ENCODE assay signal across 8 mouse cellular contexts in genomic region chr9:63754556-63755510, GRCm38 (mm10). TPM values are rescaled to one million over a fixed set of nuclear protein-coding genes. Genes with fewer than 3 reads are reported as not detected.
DNase-seq lines count a peak whose midpoint lies in the region; ATAC-seq lines count a peak whose summit lies in the region.

No protein-coding gene starts in this region.

- H3K4me3 ChIP-seq in embryonic facial prominence, embryonic 10.5 days, result peak overlapping the region; percentile 86
- peak overlapping the region; percentile 75 for H3K4me3 ChIP-seq in heart, embryonic 11.5 days (ENCODE audit: low read depth, low read length)
- peak overlapping the region; percentile 81 for H3K4me3 ChIP-seq in limb, embryonic 15.5 days

- peaks cover 94% of the 10 kb centered on the region for H3K4me1 ChIP-seq in embryonic facial prominence, embryonic 10.5 days
- H3K4me1 ChIP-seq in heart, embryonic 11.5 days (ENCODE audit: control insufficient read depth, insufficient read depth, low read length), result peaks cover 63% of the 10 kb centered on the region
- peaks cover 68% of the 10 kb centered on the region for H3K4me1 ChIP-seq in limb, embryonic 15.5 days

- H3K9me3 ChIP-seq in embryonic facial prominence, embryonic 10.5 days, result no peaks in the 10 kb centered on the region
- H3K9me3 ChIP-seq in heart, embryonic 11.5 days (replicated peaks; ENCODE audit: control insufficient read depth, low read length), result no peaks in the 10 kb centered on the region
- no peaks in the 10 kb centered on the region for H3K9me3 ChIP-seq in limb, embryonic 15.5 days

- WGBS in embryonic facial prominence, embryonic 10.5 days, result 53% methylated on average over 23 of the region's 23 CpGs
- whole genome bisulfite sequencing in heart, embryonic 11.5 days (ENCODE audit: insufficient replicate concordance), result 54% methylated on average over 23 of the region's 23 CpGs
- 35% methylated on average over 23 of the region's 23 CpGs for WGBS in limb, embryonic 15.5 days

- intact Hi-C loops in left cerebral cortex, postnatal 36 days (cut with DNase I), result loop anchor here (5.0 to 10.0 kb wide), 3 partner anchors 78 to 620 kb away; no protein-coding TSS in a partner anchor

- peak overlapping the region; percentile 94 for H3K4me2 ChIP-seq in heart, embryonic 11.5 days
- peak overlapping the region; percentile 75 for H3K4me2 ChIP-seq in limb, embryonic 15.5 days

- ATAC-seq in heart, embryonic 11.5 days (replicated peaks; ENCODE audit: insufficient number of reproducible peaks, low FRiP score, low TSS enrichment), result no peak
- no peak for ATAC-seq in limb, embryonic 15.5 days (ENCODE audit: insufficient number of reproducible peaks, low FRiP score, low TSS enrichment, low read depth)

- peak overlapping the region; percentile 60 for H3K27ac ChIP-seq in embryonic facial prominence, embryonic 10.5 days (replicated peaks)
- H3K27ac ChIP-seq in heart, embryonic 11.5 days (ENCODE audit: low read depth, low read length), result peak overlapping the region; percentile 36; the same call in 1 of the 2 replicates
- peak overlapping the region; percentile 98; the same call in 1 of the 2 replicates for H3K27ac ChIP-seq in limb, embryonic 15.5 days

- peak overlapping the region; percentile 50 for H3K9ac ChIP-seq in heart, embryonic 11.5 days (ENCODE audit: low read depth, low read length)
- H3K9ac ChIP-seq in limb, embryonic 15.5 days, result 0 out of 2 replicates have a peak overlapping the region, but pooled peaks have one; percentile 7

- H3K36me3 ChIP-seq in embryonic facial prominence, embryonic 10.5 days (replicated peaks), result peaks cover 8% of the 10 kb centered on the region
- H3K36me3 ChIP-seq in heart, embryonic 11.5 days (ENCODE audit: control insufficient read depth, insufficient read depth, low read length), result no peaks in the 10 kb centered on the region
- no peaks in the 10 kb centered on the region for H3K36me3 ChIP-seq in limb, embryonic 15.5 days

- DNase-seq in left cerebral cortex, postnatal 36 days (ENCODE audit: low spot score in 2 of 2), result peak; percentile 47 to 51
- DNase-seq in left cerebral cortex, adult 8-10 months (ENCODE audit: low spot score in 2 of 2), result no peak
- no peak for DNase-seq in embryonic facial prominence, embryonic 10.5 days (ENCODE audit: low spot score)
- peak; percentile 59 for DNase-seq in naive thymus-derived CD4-positive, alpha-beta T cell, adult 2 months (ENCODE audit: low read depth)
- no peak for DNase-seq in cerebellum, adult 11-12 months
- no peak for DNase-seq in spleen, adult 18-20 months

- no peaks in the 10 kb centered on the region for H3K27me3 ChIP-seq in embryonic facial prominence, embryonic 10.5 days (replicated peaks; ENCODE audit: low read depth, poor library complexity, severe bottlenecking)
- no peaks in the 10 kb centered on the region for H3K27me3 ChIP-seq in heart, embryonic 11.5 days (ENCODE audit: control insufficient read depth, insufficient read depth, low read length)
- H3K27me3 ChIP-seq in limb, embryonic 15.5 days, result no peaks in the 10 kb centered on the region

RNA-seq across cellular contexts. Expression of gene Smad3, which starts 3.0 kb away (rescaled TPM):
- total RNA-seq in left cerebral cortex, postnatal 36 days (2021), result 10 to 100 TPM; 45.2 to 71.2 TPM
- 10 to 100 TPM; 52.3 to 57.3 (median 56.8) TPM for total RNA-seq in left cerebral cortex, adult 8-10 months (2022)
- 23.4 and 25.5 TPM in 2 replicates for polyA plus RNA-seq in embryonic facial prominence, embryonic 10.5 days (2016; fragmentation: Nextera tagmentation; extraction: Ambion mirVana)
- polyA plus RNA-seq in heart, embryonic 11.5 days (2014; fragmentation: Nextera tagmentation; extraction: Ambion mirVana), result 9.7 and 11.4 TPM in 2 replicates
- polyA plus RNA-seq in limb, embryonic 15.5 days (2015; fragmentation: Nextera tagmentation; extraction: Ambion mirVana), result 22.9 and 28.9 TPM in 2 replicates

Comparison
In these comparisons a context has a peak if more than half of its experiments do, and no peak if none do; other contexts are left out.
1. DNase-seq: peak in left cerebral cortex, postnatal 36 days (2 of 2) and naive thymus-derived CD4-positive, alpha-beta T cell, adult 2 months (single experiment); none in left cerebral cortex, adult 8-10 months (0 of 2), embryonic facial prominence, embryonic 10.5 days (single experiment), cerebellum, adult 11-12 months (single experiment) and spleen, adult 18-20 months (0 of 2).
2. H3K27ac ChIP-seq: peak in every context shown above with its lines; median percentile 98 in limb, embryonic 15.5 days; 60 in embryonic facial prominence, embryonic 10.5 days; 36 in heart, embryonic 11.5 days.
3. Peak in every context shown above with its lines, with median percentiles within 50 percentile points of each other: H3K4me3 ChIP-seq.